Mouse (Mus musculus) G1E-ER4 (cell line): ENCODE measurements around the gene Plpp3. TPM values are rescaled to one million over a fixed set of nuclear protein-coding genes. Genes with fewer than 3 reads are reported as not detected.

Source experiments
- GATA1 ChIP-seq: IDR thresholded peaks from one replicate; pipeline ENCODE4 v1.8.0; 2012; ENCODE audit warnings: low read length, inconsistent platforms
- polyA plus RNA-seq: library from polyadenylated mRNA; stranded (reverse); fragments of >175 nt; gene quantifications from 2 replicates; pipeline ENCODE4 v1.2.3, GENCODE M21; 2012

The Plpp3 gene
- polyA plus RNA-seq, 1 experiment = not detected

GRCm38 (mm10) chr4:105170811-105171401, 13.8 kb downstream of the Plpp3 start:
- TF ChIP-seq GATA1 = no peak

GRCm38 (mm10) chr4:105171432-105171831, 14.3 kb downstream of the Plpp3 start:
- TF ChIP-seq GATA1 = no peak

GRCm38 (mm10) chr4:105174778-105175177, 17.6 kb downstream of the Plpp3 start:
- TF ChIP-seq GATA1 = no peak

- TF ChIP-seq GATA1 = no peak
Measured at GRCm38 (mm10) chr4:105175255-105176035, 18.3 kb downstream of the Plpp3 start.

GRCm38 (mm10) chr4:105181014-105181658, 24.0 kb downstream of the Plpp3 start:
- TF ChIP-seq GATA1 = no peak

- TF ChIP-seq GATA1 = no peak
Measured at GRCm38 (mm10) chr4:105181659-105182167, 24.6 kb downstream of the Plpp3 start.

- no peak for TF ChIP-seq GATA1
Measured at GRCm38 (mm10) chr4:105182249-105182648, 25.1 kb downstream of the Plpp3 start.

GRCm38 (mm10) chr4:105184490-105184889, 27.3 kb downstream of the Plpp3 start:
- no peak for TF ChIP-seq GATA1

GRCm38 (mm10) chr4:105184924-105185323, 27.8 kb downstream of the Plpp3 start:
- no peak for TF ChIP-seq GATA1

GRCm38 (mm10) chr4:105186654-105187053, 29.5 kb downstream of the Plpp3 start:
- TF ChIP-seq GATA1 = no peak

GRCm38 (mm10) chr4:105187873-105188272, 30.7 kb downstream of the Plpp3 start:
- no peak for TF ChIP-seq GATA1

GRCm38 (mm10) chr4:105188801-105189200, 31.7 kb downstream of the Plpp3 start:
- TF ChIP-seq GATA1 = no peak

GRCm38 (mm10) chr4:105190826-105191225, 33.7 kb downstream of the Plpp3 start:
- TF ChIP-seq GATA1 = no peak

GRCm38 (mm10) chr4:105191550-105191949, 34.4 kb downstream of the Plpp3 start:
- no peak for TF ChIP-seq GATA1

GRCm38 (mm10) chr4:105192665-105193064, 35.5 kb downstream of the Plpp3 start:
- no peak for TF ChIP-seq GATA1

- TF ChIP-seq GATA1 = no peak
Measured at GRCm38 (mm10) chr4:105195256-105195655, 38.1 kb downstream of the Plpp3 start.

GRCm38 (mm10) chr4:105196099-105196498, 39.0 kb downstream of the Plpp3 start:
- no peak for TF ChIP-seq GATA1
